Mouse (Mus musculus) left cerebral cortex, adult 2 months (tissue): ENCODE data around the gene Dusp12. TPM values are rescaled to one million over a fixed set of nuclear protein-coding genes. Genes with fewer than 3 reads are reported as not detected.

Experiments used
- DNase-seq, 2 experiments: peaks; one replicate each; pipeline ENCODE4 v3.0.0; 2021 to 2022; ENCODE audit warnings: low spot score in 2 of 2, mixed read lengths in 1 of 2; ENCODE audit errors: extremely low spot score in 1 of 2
- H3K27ac ChIP-seq: fragments of 200-600 bp; 2 replicates; pipeline ENCODE4 v1.8.1; 2022
- H3K4me3 ChIP-seq: fragments of 200-600 bp; 2 replicates; pipeline ENCODE4 v1.8.1; 2022
- CTCF ChIP-seq: fragments of 200-600 bp; IDR thresholded peaks from 2 replicates; pipeline ENCODE4 v1.8.1; 2022; ENCODE audit warnings: antibody characterized with exemption, mild to moderate bottlenecking, moderate library complexity
- intact Hi-C: fragments of 180-260 bp; cut with DNase I; formaldehyde crosslinking; loops from one replicate; pipeline ENCODE4 v1.15.1; 2025
- long read RNA-seq, 2 experiments: library from polyadenylated mRNA; stranded (forward); transcript quantifications; one replicate each; pipeline ENCODE4 v2.0.0; 2021; ENCODE audit warnings: borderline mapping rate in 2 of 2
- total RNA-seq, 2 experiments: library from RNA; stranded (reverse); gene quantifications; 2 replicates each; pipeline ENCODE4 v1.2.3; 2021

Gene Dusp12
- total RNA-seq = 10 to 100 TPM; 14.3 to 15.5 TPM
- long read RNA-seq, experiment 1, transcript Dusp12-201 (6 exons, 1,374 nt) = major isoform, 8 of 13 reads
- long read RNA-seq, experiment 1, partial matches to known transcripts = 1 of 13 reads
- long read RNA-seq, experiment 1, other reads (novel, unspliced or antisense) = 1 of 13 reads
- long read RNA-seq, experiment 2, partial matches to known transcripts = 3 of 15 reads
- long read RNA-seq, experiment 2, other reads (novel, unspliced or antisense) = 5 of 15 reads

DNA sequence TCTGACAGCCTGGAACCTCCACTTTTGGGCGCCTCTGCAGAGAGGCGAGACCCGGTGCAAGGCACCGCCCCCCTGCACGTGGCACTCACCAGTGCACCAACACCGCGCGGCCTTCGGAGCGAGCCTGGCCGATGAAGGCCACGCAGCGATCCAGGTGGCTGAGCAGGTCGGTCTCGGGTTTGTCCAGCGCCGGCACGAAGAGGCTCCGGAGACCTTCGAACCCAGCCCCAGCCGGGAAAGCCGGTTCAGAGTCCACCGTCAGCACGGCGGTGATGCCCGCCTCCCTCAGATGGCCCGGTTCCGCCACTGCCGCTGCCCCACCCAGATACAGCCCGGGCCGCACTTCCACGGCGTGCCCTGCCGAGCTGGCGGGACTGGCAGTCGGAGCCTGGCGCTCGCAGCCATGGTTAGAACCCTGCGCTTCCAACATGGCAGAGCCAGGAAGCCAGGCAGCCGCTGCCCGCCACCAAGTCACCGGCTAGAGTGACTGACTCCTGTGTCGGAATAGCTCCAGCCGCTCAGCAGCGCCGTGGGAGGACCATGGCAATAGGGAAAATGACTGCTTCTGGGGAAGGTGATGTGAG lies at the start of gene Dusp12, which contains the start of gene Gm26620:
Gene Dusp12 (minus strand): TSS at position 563 of the 584 bp plus-strand sequence.
Gene Gm26620 (plus strand): TSS at position 88 of the 584 bp plus-strand sequence.
- DNase-seq = peak; percentile 84 to 86
- H3K4me3 ChIP-seq = peak within 1 kb of the TSS; percentile 98
- intact Hi-C loops = no loop called here
- peak; percentile 74 for TF ChIP-seq CTCF
- H3K27ac ChIP-seq = peak within 1 kb of the TSS; percentile 85

DNA sequence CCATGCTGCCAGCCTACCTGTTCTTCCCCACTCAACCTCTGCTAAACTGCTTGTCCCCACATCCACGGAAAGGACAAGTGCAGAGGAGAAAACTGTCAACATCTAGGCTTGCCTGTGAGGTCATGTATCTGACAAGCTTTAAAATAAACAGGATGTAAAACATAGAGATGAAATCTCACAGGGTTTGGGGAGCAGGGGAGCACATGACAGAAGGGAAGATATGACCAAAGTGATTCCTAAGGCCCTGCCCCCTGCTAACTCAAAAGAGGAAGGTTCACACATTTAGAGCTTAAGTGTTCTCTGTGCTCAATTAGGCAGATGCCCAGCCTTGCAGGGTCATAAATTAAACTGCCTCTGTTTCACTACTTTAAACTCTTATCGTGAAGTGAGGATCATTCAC lies 49.0 kb upstream of the Dusp12 start:
- Histone ChIP-seq H3K27ac (no peak overlapping the region), H3K4me3 (no peak overlapping the region)
- no peak for TF ChIP-seq CTCF
- DNase-seq = no peak
- intact Hi-C loops = no loop called here

DNA sequence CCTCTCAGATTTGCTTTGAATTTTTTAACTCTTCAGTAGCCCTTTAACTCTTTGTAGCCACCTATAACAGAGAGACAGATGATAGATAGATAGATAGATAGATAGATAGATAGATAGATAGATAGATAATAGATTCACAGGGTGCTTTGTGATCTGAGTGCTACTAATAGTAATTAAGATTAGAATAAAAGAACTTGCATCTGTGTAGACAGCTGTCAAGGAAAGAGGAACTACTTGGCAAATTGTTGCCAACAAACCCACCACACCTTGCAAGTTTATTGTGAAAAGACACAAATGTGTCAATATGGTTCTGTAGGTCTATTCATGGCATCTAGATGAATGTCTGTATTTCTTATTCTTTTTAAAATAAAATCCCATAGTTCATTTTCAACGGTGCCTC lies 48.6 kb upstream of the Dusp12 start:
- no peak for DNase-seq
- no peak for TF ChIP-seq CTCF
- intact Hi-C loops = no loop called here
- no peak overlapping the region for H3K4me3 ChIP-seq
- H3K27ac ChIP-seq = no peak overlapping the region

DNA sequence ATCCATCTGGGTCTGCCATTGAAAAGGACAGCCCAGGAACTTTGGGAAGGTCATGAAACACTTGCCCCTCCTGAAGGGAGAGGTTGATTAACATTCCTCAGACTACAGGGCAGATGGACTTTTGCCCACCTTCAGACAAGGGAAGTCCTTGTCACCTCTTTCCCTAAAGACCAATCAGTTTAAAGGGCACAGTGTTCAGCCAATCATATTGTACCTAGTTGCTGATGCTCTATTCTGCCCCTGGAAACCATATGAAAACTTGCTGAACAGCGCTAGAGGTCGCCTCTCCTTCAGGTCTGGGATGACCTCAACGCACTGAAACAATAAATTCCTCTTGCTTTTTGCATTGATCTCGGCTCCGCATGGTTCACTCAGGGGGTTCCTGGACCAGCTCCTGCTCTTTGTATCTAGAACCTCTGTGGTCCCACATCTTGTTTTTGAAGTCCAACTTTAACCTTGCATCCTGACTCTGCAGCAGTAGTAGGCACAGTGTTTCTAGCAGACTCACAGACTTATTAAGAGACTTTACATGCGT lies 48.1 kb upstream of the Dusp12 start:
- no peak for TF ChIP-seq CTCF
- Histone ChIP-seq H3K27ac (no peak overlapping the region), H3K4me3 (no peak overlapping the region)
- intact Hi-C loops = no loop called here
- DNase-seq = no peak

DNA sequence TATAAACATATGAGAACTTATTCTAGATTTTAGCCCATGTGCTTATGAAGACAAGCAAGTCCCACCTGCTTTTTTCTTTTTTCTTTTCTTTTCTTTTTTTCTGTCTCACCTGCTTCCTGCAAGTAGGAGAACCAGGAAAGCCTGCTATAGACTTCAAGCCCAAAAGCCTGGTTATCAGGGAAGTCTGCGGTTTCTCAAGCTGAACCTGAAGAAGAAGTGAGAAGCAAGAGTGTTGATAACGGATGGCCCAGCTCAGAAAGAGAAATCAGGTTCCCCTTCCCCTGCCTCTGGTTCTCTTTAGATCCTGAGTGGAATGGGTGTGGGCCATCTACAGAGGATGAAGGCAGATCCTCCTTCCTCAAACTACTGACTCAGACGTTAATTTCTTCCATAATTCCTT lies 46.7 kb upstream of the Dusp12 start:
- no peak for DNase-seq
- no peak for TF ChIP-seq CTCF
- Histone ChIP-seq H3K27ac (no peak overlapping the region), H3K4me3 (no peak overlapping the region)
- intact Hi-C loops = no loop called here

DNA sequence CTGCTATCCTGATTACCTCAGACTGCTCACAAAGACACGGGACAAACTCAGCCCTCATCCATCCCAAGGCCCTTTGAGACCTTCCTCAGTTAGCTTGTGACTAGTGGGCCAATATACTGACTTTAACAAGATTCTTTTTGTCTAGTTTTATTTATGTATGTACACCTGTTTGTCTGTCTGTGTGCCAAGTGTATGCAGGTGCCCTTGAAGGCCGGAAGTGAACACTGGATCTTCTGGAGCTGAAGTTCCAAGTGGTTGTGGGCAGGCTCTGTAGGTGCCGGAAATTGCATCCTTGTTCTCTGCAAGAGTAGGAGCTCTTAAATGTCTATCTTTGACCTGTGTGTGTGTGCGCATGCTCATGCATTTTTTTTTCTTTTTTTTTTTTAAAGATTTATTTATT lies 43.9 kb upstream of the Dusp12 start:
- H3K27ac ChIP-seq = no peak overlapping the region
- no peak for TF ChIP-seq CTCF
- intact Hi-C loops = no loop called here
- no peak for DNase-seq
- no peak overlapping the region for H3K4me3 ChIP-seq

DNA sequence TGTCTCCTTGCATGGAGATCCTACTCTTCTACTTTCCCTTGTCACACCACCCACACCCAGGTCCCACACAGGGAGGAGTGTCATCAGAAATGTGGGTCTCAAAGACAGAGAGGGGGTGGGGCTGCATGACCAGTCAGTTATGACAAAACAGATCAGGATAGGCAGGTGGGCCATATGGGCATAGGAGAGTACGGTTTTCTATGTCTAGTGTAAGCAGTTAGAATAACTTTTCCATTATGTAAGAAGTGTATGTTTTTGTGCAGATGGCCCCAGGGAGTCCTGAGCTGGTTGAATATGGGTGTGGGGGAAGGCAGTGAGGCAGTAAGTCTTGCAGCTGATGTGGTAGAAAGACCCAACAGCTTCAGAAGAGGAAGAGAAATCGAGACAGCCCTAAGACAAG lies 43.1 kb upstream of the Dusp12 start:
- DNase-seq = no peak
- intact Hi-C loops = no loop called here
- Histone ChIP-seq H3K27ac (no peak overlapping the region), H3K4me3 (no peak overlapping the region)
- TF ChIP-seq CTCF = no peak

DNA sequence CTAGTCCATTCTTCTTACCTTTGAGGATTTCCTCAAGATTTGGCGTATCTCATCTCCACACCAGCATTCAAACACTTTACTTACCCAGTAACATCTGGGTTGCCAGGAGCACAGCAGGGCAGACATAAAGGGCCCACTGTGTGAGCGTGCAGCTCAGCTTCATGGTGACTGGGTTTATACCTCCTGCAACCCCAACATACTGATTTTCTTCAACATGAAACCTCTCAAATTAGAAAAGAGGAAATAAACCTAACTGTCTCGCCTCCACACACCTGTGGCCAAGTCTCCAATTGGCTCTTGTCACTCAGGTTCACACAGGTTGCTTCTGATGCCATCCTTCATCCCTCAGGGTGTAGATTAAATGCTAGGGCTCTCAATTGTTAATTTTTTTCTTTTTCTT lies 42.0 kb upstream of the Dusp12 start, which contains the start of gene Fcrla:
Gene Fcrla (minus strand): TSS at position 206 of the 400 bp plus-strand sequence.
- Histone ChIP-seq H3K27ac (no peak within 1 kb of the TSS), H3K4me3 (no peak within 1 kb of the TSS)
- intact Hi-C loops = no loop called here
- DNase-seq = no peak
- TF ChIP-seq CTCF = no peak

DNA sequence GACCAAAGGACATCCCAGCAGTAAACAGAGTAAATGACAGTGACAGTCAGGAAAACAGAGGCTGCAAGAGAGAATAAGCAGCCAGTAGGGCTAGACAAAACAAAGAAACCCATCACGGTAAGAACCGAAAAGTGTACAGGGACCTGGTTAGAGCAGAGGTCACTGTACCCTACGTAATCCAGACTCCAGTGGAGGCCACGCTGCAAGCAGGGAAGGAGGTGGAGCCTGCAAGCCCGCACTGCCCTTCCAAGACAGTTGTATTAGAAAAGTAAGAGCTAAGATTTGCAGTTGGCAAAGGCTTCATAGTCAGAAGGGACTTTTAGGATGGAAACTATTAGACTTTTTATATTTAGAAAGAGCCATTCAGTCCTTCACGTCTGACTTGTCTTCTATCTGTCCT lies 41.6 kb upstream of the Dusp12 start:
- TF ChIP-seq CTCF = no peak
- Histone ChIP-seq H3K4me3 (no peak overlapping the region), H3K27ac (no peak overlapping the region)
- intact Hi-C loops = no loop called here
- DNase-seq = no peak

DNA sequence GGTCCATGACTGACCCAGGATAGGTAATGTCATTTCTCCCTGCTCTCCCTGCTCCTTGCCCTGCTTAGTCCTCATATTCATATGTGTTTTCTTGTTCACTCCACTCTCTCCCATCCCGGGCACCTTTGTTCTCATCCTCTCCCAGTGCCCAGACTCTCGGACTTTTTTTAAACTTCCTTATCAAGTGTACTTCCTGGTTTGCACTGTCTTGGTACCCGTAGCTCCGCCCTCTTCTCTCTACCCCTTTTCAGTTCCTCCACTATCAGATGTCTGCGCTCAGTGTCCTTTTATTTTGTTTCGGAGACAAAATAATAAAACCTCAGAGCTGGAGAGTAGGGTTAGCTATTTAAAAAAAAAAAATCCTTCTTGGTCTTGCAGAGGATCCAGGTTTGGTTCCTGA lies 39.1 kb upstream of the Dusp12 start:
- Histone ChIP-seq H3K4me3 (no peak overlapping the region), H3K27ac (no peak overlapping the region)
- no peak for DNase-seq
- intact Hi-C loops = no loop called here
- TF ChIP-seq CTCF = no peak

DNA sequence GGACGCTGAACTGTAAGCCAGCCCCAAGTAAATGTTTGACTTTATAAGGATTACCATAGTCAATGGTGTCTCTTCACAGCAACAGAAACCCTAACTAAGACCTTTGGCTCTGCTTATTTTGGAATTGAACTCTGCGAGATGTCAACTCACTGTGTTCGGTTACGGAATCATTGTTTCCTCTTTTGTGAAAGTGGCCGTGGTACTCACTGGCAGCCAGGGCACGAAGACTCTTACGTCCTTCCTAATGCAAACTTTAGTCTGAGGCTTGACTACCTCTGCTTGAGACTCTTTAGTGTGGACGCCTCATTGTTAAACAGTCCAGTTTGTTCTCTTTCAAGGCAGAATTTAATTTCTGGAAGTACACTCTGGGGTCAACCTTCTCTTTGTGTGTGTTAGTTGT lies 34.0 kb upstream of the Dusp12 start:
- intact Hi-C loops = no loop called here
- no peak for DNase-seq
- Histone ChIP-seq H3K27ac (no peak overlapping the region), H3K4me3 (no peak overlapping the region)
- no peak for TF ChIP-seq CTCF

DNA sequence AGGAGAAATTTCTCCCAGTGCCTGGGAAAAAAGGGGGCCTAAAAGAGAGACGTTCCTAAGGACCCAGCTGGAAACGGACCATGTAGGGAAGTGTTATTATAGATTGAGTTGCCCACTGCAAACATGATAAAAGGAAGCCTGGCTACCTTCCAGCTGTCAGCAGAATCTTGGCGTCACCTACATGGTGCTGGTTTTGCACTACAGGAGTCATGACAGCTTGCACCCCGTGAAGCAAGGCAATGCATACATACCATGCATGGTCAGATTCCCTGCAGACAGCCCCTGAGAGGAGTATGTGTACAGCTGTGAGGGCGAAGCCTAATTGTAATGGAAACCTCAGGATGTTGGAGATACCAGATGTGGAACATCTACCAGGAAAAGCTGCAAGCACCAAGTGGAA lies 30.3 kb upstream of the Dusp12 start:
- TF ChIP-seq CTCF = no peak
- no peak for DNase-seq
- intact Hi-C loops = no loop called here
- Histone ChIP-seq H3K4me3 (no peak overlapping the region), H3K27ac (no peak overlapping the region)
